Mouse (Mus musculus) kidney, postnatal 25 days (tissue): ENCODE measurements around the gene Kcna5.

Experiments used
- DNase-seq, 2 experiments: peaks; one replicate each; pipeline ENCODE4 v3.0.0; 2021; ENCODE audit warnings: mixed read lengths in 2 of 2

Gene Kcna5

DNA sequence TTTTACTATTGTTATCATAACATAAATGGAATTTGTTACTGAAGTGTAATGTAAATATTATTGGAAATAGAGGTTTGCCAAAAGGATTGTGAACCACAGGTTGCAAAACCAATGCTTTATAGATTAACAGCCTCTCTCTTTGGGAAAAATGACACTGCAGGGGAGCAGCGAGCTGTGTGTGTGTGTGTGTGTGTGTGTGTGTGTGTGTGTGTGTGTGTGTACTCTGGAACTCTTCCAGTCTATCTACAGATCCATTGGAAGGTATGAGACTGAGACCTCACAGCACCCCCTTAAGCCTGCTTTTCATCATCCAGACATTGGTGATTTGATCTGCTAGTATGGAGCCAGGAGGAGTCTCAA lies 679 bp upstream of the Kcna5 start:
- no peak for DNase-seq

- DNase-seq = no peak
Observed at GRCm38 (mm10) chr6:126534531-126535207, 543 bp downstream of the Kcna5 start.

GRCm38 (mm10) chr6:126531306-126531705 lies 3.9 kb downstream of the Kcna5 start:
- no peak for DNase-seq

- DNase-seq = no peak
Observed at GRCm38 (mm10) chr6:126530019-126530418, 5.2 kb downstream of the Kcna5 start.

DNA sequence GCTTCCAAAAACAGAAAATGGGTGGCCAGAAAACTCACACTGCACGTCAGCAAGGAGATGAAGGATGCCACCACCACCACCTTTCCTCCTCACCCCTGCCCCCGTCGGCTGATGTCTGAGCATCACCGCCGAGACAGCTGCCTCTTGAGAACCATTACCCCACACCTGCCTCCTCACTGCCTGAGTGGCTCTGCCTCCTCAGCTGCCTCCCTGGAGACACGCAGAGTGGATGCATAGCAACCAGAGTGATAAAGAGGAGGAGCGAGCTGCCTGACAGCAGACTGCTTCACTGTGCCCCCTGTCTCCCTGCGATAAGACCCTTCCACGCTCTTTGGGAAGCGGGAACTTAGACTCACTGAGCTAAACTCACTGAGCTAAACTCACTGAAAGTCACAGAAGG lies 20.5 kb downstream of the Kcna5 start:
- DNase-seq = no peak

GRCm38 (mm10) chr6:126513714-126514248 lies 21.4 kb downstream of the Kcna5 start:
- DNase-seq = no peak

- peak in 1 of 2 experiments; percentile 48 for DNase-seq
Observed at GRCm38 (mm10) chr6:126513154-126513553, 22.1 kb downstream of the Kcna5 start.

- DNase-seq = peak in 1 of 2 experiments; percentile 4
Observed at GRCm38 (mm10) chr6:126508671-126509070, 26.5 kb downstream of the Kcna5 start.

DNA sequence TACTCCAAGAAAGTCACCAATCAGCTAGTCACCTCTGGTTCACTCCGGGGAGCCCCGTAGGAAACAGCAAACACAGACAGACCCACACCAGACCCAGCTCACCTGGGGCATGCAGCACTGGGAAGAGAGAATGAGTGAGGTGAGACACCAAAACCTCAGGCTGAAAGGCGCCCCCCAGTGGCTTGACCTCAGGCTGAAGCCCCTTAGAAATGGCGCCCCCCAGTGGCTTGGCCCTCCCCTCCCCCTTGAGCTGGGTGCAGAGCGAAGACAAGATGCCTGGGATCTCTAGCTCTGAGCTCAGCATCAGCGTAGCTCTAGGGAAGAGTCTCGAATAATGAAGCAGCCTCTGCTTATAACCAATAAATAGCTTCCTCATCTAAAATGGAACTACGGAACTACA lies 31.3 kb downstream of the Kcna5 start:
- DNase-seq = peak in 1 of 2 experiments; percentile 20

GRCm38 (mm10) chr6:126502691-126503301 lies 32.4 kb downstream of the Kcna5 start:
- DNase-seq = peak; percentile 6 to 60

DNA sequence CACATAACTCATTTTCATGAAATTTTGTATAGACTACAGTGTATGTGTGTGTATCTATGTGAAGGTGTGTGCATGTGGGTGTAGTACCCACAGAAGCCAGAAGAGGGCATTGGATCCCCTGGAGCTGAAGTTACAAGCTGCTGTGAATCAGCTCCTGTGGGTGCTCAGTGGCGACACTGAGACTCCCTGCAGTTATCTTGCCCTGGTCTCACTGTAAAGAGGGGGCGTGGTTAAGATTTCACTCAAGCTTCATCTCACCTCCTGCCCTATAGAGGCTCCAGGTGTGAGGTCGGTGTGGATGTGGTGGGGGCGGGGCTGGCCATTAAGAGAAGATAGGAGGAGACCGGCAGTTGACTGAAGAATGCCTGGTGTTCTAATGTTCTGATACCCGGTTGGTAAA lies 34.2 kb downstream of the Kcna5 start:
- DNase-seq = no peak

- peak; percentile 65 to 86 for DNase-seq
Observed at GRCm38 (mm10) chr6:126500088-126500487, 35.1 kb downstream of the Kcna5 start.

- peak; percentile 50 to 75 for DNase-seq
Observed at GRCm38 (mm10) chr6:126497878-126498277, 37.3 kb downstream of the Kcna5 start.

DNA sequence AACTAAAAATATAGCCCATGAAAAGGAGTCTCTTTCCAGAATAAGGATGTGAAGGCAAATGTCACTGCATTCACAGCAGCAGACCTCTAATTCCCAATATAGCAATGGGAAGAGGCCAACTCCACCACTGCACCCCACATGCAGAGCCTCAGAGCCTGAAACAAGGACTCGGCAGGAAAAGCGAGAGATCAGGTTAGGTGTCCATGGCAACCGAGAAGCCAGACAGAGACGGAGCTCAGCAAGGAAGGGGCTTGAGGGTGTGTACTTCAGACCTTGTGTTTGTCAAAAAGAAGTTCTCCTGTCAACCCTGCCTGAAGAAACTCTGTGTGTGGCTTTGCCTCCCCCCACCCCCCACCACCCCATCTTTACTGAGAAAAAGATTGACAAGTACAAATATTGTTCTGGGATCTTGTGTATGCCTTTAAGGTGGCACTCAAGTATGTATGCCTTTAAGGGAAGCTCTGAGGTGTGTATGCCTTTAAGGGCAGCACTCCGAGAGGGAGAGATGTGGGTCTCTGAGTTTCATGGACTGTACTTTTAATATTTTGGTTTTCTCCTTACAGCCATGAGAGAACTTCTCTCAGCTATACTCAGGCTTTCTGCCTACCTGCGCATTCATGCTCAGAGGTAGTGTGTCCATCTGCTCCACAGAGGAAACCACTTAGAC lies 37.9 kb downstream of the Kcna5 start:
- no peak for DNase-seq

DNA sequence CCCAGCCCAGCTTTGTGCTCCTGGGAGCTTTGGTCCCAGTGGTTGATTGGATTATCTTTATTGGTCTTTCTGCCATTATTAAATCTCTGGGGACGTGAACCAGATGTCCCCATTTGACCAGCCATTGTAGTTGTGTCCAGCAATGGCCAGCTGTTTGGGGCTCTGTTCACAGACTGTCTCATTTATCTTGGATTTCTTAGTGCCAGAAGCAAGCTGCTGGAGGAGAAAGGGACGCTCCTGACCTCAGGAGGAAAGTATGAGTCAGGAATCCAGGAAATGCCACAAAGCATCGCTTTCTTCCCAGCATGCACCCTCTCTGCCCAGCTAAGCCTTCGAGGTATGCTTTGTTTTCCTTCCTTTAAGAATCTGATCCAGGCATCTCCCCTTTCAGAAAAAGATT lies 48.1 kb downstream of the Kcna5 start:
- no peak for DNase-seq

GRCm38 (mm10) chr6:126484887-126485286 lies 50.3 kb downstream of the Kcna5 start:
- no peak for DNase-seq

DNA sequence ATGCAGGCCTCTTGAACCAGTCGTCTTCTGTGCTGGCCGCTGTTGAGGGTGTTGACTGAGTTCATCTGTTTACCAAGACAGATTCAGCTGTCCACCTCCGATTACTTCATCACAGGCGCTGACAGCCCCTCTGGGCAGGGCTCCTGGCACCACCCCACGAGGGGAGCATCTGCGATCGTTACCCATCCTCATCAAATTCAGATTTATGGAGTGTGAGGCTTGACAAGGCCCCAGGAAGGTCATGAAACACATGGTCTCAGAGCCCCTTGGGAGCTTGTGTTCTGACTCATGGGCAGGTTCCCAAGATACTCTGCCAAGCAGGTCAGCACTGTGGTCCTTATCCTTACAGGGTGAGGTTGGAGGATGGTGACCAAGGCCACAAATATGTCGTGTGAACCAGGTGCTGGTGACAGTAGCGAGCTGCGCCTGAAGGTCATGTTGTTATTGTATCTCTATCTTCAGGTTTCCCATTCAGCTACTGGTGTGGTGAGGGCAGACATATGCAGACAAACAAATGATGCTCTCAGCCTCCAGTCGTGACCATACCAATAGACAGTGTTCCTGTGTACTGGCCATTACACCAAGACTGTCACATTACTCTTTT lies 51.8 kb downstream of the Kcna5 start:
- DNase-seq = no peak
